Mouse (Mus musculus) 3T3-L1 (cell line): ENCODE data around the gene Ptgfrn.

Experiments
- DNase-seq: peaks from one replicate; pipeline ENCODE4 v3.0.0-alpha.2; 2015; ENCODE audit warnings: low read depth, low spot score

Gene Ptgfrn

GRCm38 (mm10) chr3:101110043-101110837 is at the start of gene Ptgfrn:
TSS of gene Ptgfrn (minus strand) at chr3:101110278.
- peak; percentile 50 for DNase-seq

- DNase-seq = no peak
Observed at GRCm38 (mm10) chr3:101159701-101160100, 49.6 kb upstream of the Ptgfrn start.

GRCm38 (mm10) chr3:101154067-101154466 is 44.0 kb upstream of the Ptgfrn start:
- DNase-seq = no peak

- no peak for DNase-seq
Observed at GRCm38 (mm10) chr3:101153341-101153740, 43.3 kb upstream of the Ptgfrn start.

- DNase-seq = peak; percentile 26
Observed at GRCm38 (mm10) chr3:101146126-101146772, 36.2 kb upstream of the Ptgfrn start.

GRCm38 (mm10) chr3:101145292-101146046 is 35.4 kb upstream of the Ptgfrn start:
- DNase-seq = peak; percentile 23

- DNase-seq = no peak
Observed at GRCm38 (mm10) chr3:101144366-101144948, 34.4 kb upstream of the Ptgfrn start.

GRCm38 (mm10) chr3:101143465-101143864 is 33.4 kb upstream of the Ptgfrn start:
- no peak for DNase-seq

GRCm38 (mm10) chr3:101141864-101142263 is 31.8 kb upstream of the Ptgfrn start:
- DNase-seq = no peak

GRCm38 (mm10) chr3:101139958-101140357 is 29.9 kb upstream of the Ptgfrn start:
- no peak for DNase-seq

- DNase-seq = no peak
Observed at GRCm38 (mm10) chr3:101136483-101136882, 26.4 kb upstream of the Ptgfrn start.

GRCm38 (mm10) chr3:101134861-101135260 is 24.8 kb upstream of the Ptgfrn start:
- no peak for DNase-seq

- DNase-seq = no peak
Observed at GRCm38 (mm10) chr3:101132981-101133380, 22.9 kb upstream of the Ptgfrn start.

- DNase-seq = no peak
Observed at GRCm38 (mm10) chr3:101131772-101132171, 21.7 kb upstream of the Ptgfrn start.

- peak; percentile 69 for DNase-seq
Observed at GRCm38 (mm10) chr3:101130526-101130925, 20.4 kb upstream of the Ptgfrn start.

- no peak for DNase-seq
Observed at GRCm38 (mm10) chr3:101129620-101130019, 19.5 kb upstream of the Ptgfrn start.

GRCm38 (mm10) chr3:101129090-101129489 is 19.0 kb upstream of the Ptgfrn start:
- peak; percentile 43 for DNase-seq

GRCm38 (mm10) chr3:101127766-101128165 is 17.7 kb upstream of the Ptgfrn start:
- peak; percentile 69 for DNase-seq

GRCm38 (mm10) chr3:101124716-101125115 is 14.6 kb upstream of the Ptgfrn start:
- DNase-seq = no peak

- no peak for DNase-seq
Observed at GRCm38 (mm10) chr3:101122479-101122878, 12.4 kb upstream of the Ptgfrn start.

- DNase-seq = no peak
Observed at GRCm38 (mm10) chr3:101117774-101118173, 7.7 kb upstream of the Ptgfrn start.

GRCm38 (mm10) chr3:101117386-101117749 is 7.3 kb upstream of the Ptgfrn start:
- no peak for DNase-seq
